Comparison of ENCODE assay signal across 19 mouse cellular contexts in the genomic region with DNA sequence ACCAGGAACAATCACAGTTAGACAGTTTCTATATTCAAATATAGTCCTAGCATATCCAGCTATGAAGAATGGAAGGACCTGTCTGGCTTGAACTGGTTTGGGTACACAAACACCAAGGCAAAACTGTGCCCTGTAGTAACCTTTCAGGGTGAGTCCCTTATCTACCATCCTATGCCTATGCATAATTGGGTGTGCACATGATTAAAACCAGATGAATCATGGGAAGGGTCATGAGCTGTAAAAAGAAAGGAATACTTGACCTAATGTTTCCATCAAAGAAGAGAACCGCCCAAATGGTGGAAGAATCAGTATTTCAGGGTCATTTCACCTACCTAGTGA. TPM values are rescaled to one million over a fixed set of nuclear protein-coding genes. Genes with fewer than 3 reads are reported as not detected.
DNase-seq lines count a peak whose midpoint lies in the region; ATAC-seq and TF ChIP-seq lines count a peak whose summit lies in the region.
"Had no signal": no experiment of that assay in that cellular context is flagged by ENCODE, and none has a peak within 500 bp of the region (broad histone marks: within the 10 kb centered on the region; RNA-seq: fewer than 3 reads in every experiment).

No protein-coding gene starts in this region.

- H3K36me3 ChIP-seq in heart, postnatal 0 days (replicated peaks; ENCODE audit: control insufficient read depth, insufficient read depth, low read length) = no peaks in the 10 kb centered on the region
- no peaks in the 10 kb centered on the region for H3K36me3 ChIP-seq in lung, postnatal 0 days (ENCODE audit: insufficient read depth, low read length)
- no peaks in the 10 kb centered on the region for H3K36me3 ChIP-seq in stomach, embryonic 16.5 days (ENCODE audit: control insufficient read depth, insufficient read depth, low read length)
- H3K36me3 ChIP-seq in hindbrain, embryonic 11.5 days (ENCODE audit: control insufficient read depth, insufficient read depth, low read length) = no peaks in the 10 kb centered on the region
- H3K36me3 ChIP-seq: embryonic facial prominence, embryonic 10.5 days; G1E; heart, embryonic 12.5 days; hindbrain, embryonic 13.5 days had no signal

- no peaks in the 10 kb centered on the region for H3K27me3 ChIP-seq in heart, postnatal 0 days (ENCODE audit: control insufficient read depth, insufficient read depth, low read length)
- no peaks in the 10 kb centered on the region for H3K27me3 ChIP-seq in lung, postnatal 0 days (replicated peaks; ENCODE audit: insufficient read depth, low read length)
- H3K27me3 ChIP-seq in stomach, embryonic 16.5 days (ENCODE audit: control insufficient read depth, insufficient read depth, low read length) = no peaks in the 10 kb centered on the region
- H3K27me3 ChIP-seq in hindbrain, embryonic 11.5 days (ENCODE audit: control insufficient read depth, insufficient read depth, low read length) = no peaks in the 10 kb centered on the region
- H3K27me3 ChIP-seq: heart, embryonic 12.5 days; hindbrain, embryonic 13.5 days had no signal

- 0 out of 2 replicates have a peak, but pooled peaks cover 3% of the 10 kb centered on the region for H3K4me1 ChIP-seq in heart, postnatal 0 days (ENCODE audit: control insufficient read depth, insufficient read depth)
- H3K4me1 ChIP-seq in lung, postnatal 0 days (ENCODE audit: insufficient read depth, low read depth, low read length) = no peaks in the 10 kb centered on the region; the same call in 1 of the 2 replicates
- peaks cover 10% of the 10 kb centered on the region; the same call in 1 of the 2 replicates for H3K4me1 ChIP-seq in stomach, embryonic 16.5 days (ENCODE audit: control insufficient read depth, insufficient read depth, low read length)
- H3K4me1 ChIP-seq in hindbrain, embryonic 11.5 days (replicated peaks; ENCODE audit: control insufficient read depth, insufficient read depth, low read length) = no peaks in the 10 kb centered on the region
- H3K4me1 ChIP-seq: embryonic facial prominence, embryonic 10.5 days; heart, embryonic 12.5 days; hindbrain, embryonic 13.5 days had no signal

- peak overlapping the region; percentile 52; the same call in 1 of the 2 replicates for H3K27ac ChIP-seq in heart, postnatal 0 days (ENCODE audit: low read depth)
- H3K27ac ChIP-seq in lung, postnatal 0 days (ENCODE audit: low read length) = peak overlapping the region; percentile 60; the same call in 1 of the 2 replicates
- peak overlapping the region; percentile 83 for H3K27ac ChIP-seq in stomach, embryonic 16.5 days (ENCODE audit: low read length)
- H3K27ac ChIP-seq in hindbrain, embryonic 11.5 days (ENCODE audit: low read depth, low read length) = no peak overlapping the region
- H3K27ac ChIP-seq: embryonic facial prominence, embryonic 10.5 days; gastrocnemius, adult 2 months; hindbrain, embryonic 13.5 days; hindbrain, postnatal 0 days had no signal

- WGBS in heart, postnatal 0 days = 91% methylated on average over 1 of the region's 1 CpGs
- WGBS in lung, postnatal 0 days = 100% methylated on average over 1 of the region's 1 CpGs
- WGBS in stomach, embryonic 16.5 days = 88% methylated on average over 1 of the region's 1 CpGs
- 91% methylated on average over 1 of the region's 1 CpGs for WGBS in hindbrain, embryonic 11.5 days

- intact Hi-C loops in heart, postnatal 25 days (cut with DNase I) = loop anchor here (2.0 kb wide), 1 partner anchor 32 kb away; no protein-coding TSS in a partner anchor

- no peak for DNase-seq in heart, postnatal 0 days (ENCODE audit: low spot score)
- no peak for DNase-seq in heart, postnatal 25 days (ENCODE audit: low spot score)
- no peak for DNase-seq in lung, postnatal 0 days (ENCODE audit: low spot score)
- DNase-seq in lung, postnatal 4 days = no peak
- no peak for DNase-seq in right cerebral cortex, postnatal 10 days (ENCODE audit: low spot score in 2 of 2)
- no peak for DNase-seq in hindbrain, embryonic 11.5 days (ENCODE audit: low spot score)
- DNase-seq: adrenal gland, postnatal 14 days; B cell, adult 2 months; cerebellum, adult 18-20 months; cerebellum, adult 9-11 months had no signal

- no peak overlapping the region for H3K9ac ChIP-seq in heart, postnatal 0 days (replicated peaks; ENCODE audit: low read depth, low read length)
- no peak overlapping the region for H3K9ac ChIP-seq in lung, postnatal 0 days (replicated peaks; ENCODE audit: low read depth)
- H3K9ac ChIP-seq in stomach, embryonic 16.5 days (ENCODE audit: low read length) = no peak overlapping the region
- no peak overlapping the region for H3K9ac ChIP-seq in hindbrain, embryonic 11.5 days (ENCODE audit: low read depth, low read length)
- H3K9ac ChIP-seq: heart, embryonic 12.5 days; hindbrain, embryonic 13.5 days had no signal

- TF ChIP-seq CTCF in heart, postnatal 0 days (IDR thresholded peaks at IDR 0.05; ENCODE audit: low read depth) = no peak
- TF ChIP-seq CTCF in lung, postnatal 0 days (IDR thresholded peaks at IDR 0.05) = no peak

- no peak for ATAC-seq in heart, postnatal 0 days (ENCODE audit: insufficient read depth, low read depth)
- ATAC-seq in lung, postnatal 0 days = peak; percentile 12; the same call in 1 of the 2 replicates
- peak; percentile 84; the same call in 1 of the 2 replicates for ATAC-seq in stomach, embryonic 16.5 days (ENCODE audit: insufficient read depth, low FRiP score)
- no peak for ATAC-seq in hindbrain, embryonic 11.5 days (ENCODE audit: low FRiP score)
- ATAC-seq: CD4-positive, CD25-positive, alpha-beta regulatory T cell, adult 4 months; forebrain, embryonic 14.5 days; hindbrain, postnatal 0 days had no signal

- no peak overlapping the region for H3K4me2 ChIP-seq in heart, postnatal 0 days (ENCODE audit: low read depth, low read length)
- no peak overlapping the region for H3K4me2 ChIP-seq in lung, postnatal 0 days (replicated peaks; ENCODE audit: low read depth, low read length)
- H3K4me2 ChIP-seq in stomach, embryonic 16.5 days (ENCODE audit: low read depth, low read length) = no peak overlapping the region
- no peak overlapping the region for H3K4me2 ChIP-seq in hindbrain, embryonic 11.5 days (replicated peaks; ENCODE audit: low read depth, low read length)
- H3K4me2 ChIP-seq: heart, embryonic 12.5 days; hindbrain, embryonic 13.5 days had no signal

- no peak overlapping the region for H3K4me3 ChIP-seq in heart, postnatal 0 days (ENCODE audit: low read depth, low read length)
- H3K4me3 ChIP-seq in lung, postnatal 0 days (ENCODE audit: low read depth, low read length) = no peak overlapping the region
- H3K4me3 ChIP-seq in stomach, embryonic 16.5 days (replicated peaks; ENCODE audit: low read length) = no peak overlapping the region
- H3K4me3 ChIP-seq in hindbrain, embryonic 11.5 days (ENCODE audit: low read depth, low read length) = no peak overlapping the region
- H3K4me3 ChIP-seq: embryonic facial prominence, embryonic 10.5 days; gastrocnemius, adult 2 months; heart, embryonic 12.5 days; hindbrain, embryonic 13.5 days had no signal

- no peak for TF ChIP-seq EP300 in heart, postnatal 0 days (IDR thresholded peaks at IDR 0.05; ENCODE audit: low read depth)
- TF ChIP-seq EP300 in lung, postnatal 0 days (IDR thresholded peaks at IDR 0.05) = no peak

- H3K9me3 ChIP-seq in heart, postnatal 0 days (replicated peaks; ENCODE audit: control insufficient read depth, low read length) = no peaks in the 10 kb centered on the region
- no peaks in the 10 kb centered on the region for H3K9me3 ChIP-seq in lung, postnatal 0 days (ENCODE audit: low read length)
- no peaks in the 10 kb centered on the region for H3K9me3 ChIP-seq in stomach, embryonic 16.5 days (replicated peaks; ENCODE audit: control insufficient read depth, low read length)
- H3K9me3 ChIP-seq in hindbrain, embryonic 11.5 days (ENCODE audit: control insufficient read depth, low read length) = no peaks in the 10 kb centered on the region
- H3K9me3 ChIP-seq: embryonic facial prominence, embryonic 10.5 days; G1E; heart, embryonic 12.5 days; hindbrain, embryonic 13.5 days had no signal

RNA-seq across cellular contexts. Expression of a gene that starts 33.8 kb away (rescaled TPM):
- 67.3 and 78.8 TPM in 2 replicates for total RNA-seq in heart, postnatal 0 days (2014; rRNA removed; ENCODE audit: low replicate concordance)
- polyA plus RNA-seq in heart, postnatal 0 days (2015; fragmentation: Nextera tagmentation; extraction: Ambion mirVana) = 80.8 and 99.2 TPM in 2 replicates
- 100 to 1,000 TPM; 119 to 131 TPM for total RNA-seq in heart, postnatal 25 days (2021)
- 50.9 and 53.5 TPM in 2 replicates for polyA plus RNA-seq in lung, postnatal 0 days (2015; fragmentation: Nextera tagmentation; extraction: Ambion mirVana)
- polyA plus RNA-seq in stomach, embryonic 16.5 days (2015; fragmentation: Nextera tagmentation; extraction: Ambion mirVana) = 69.2 and 71.5 TPM in 2 replicates
- polyA plus RNA-seq in hindbrain, embryonic 11.5 days (2014; fragmentation: Nextera tagmentation; extraction: Ambion mirVana) = 28.2 and 29.3 TPM in 2 replicates

Comparison
In these comparisons a context has a peak if more than half of its experiments do, and no peak if none do; other contexts are left out.
1. ATAC-seq: peak in lung, postnatal 0 days (single experiment) and stomach, embryonic 16.5 days (single experiment); none in heart, postnatal 0 days (single experiment) and hindbrain, embryonic 11.5 days (single experiment).